Mouse (Mus musculus) testis, adult 2 months (tissue): Measurements from ENCODE around the gene Rapgef6.

Source experiments
- CTCF ChIP-seq: fragments of 200-500 bp; IDR thresholded peaks from 2 replicates; pipeline ENCODE4 v1.5.1; 2012; ENCODE audit warnings: low read depth, mild to moderate bottlenecking, inconsistent platforms, low read length, moderate library complexity; ENCODE audit not compliant: control insufficient read depth, insufficient read depth, insufficient replicate concordance
- POLR2A ChIP-seq: fragments of 200-500 bp; IDR thresholded peaks from 2 replicates; pipeline ENCODE4 v1.6.1; 2012; ENCODE audit warnings: low read depth, mild to moderate bottlenecking, inconsistent platforms, low read length, moderate library complexity; ENCODE audit not compliant: control insufficient read depth

DNA sequence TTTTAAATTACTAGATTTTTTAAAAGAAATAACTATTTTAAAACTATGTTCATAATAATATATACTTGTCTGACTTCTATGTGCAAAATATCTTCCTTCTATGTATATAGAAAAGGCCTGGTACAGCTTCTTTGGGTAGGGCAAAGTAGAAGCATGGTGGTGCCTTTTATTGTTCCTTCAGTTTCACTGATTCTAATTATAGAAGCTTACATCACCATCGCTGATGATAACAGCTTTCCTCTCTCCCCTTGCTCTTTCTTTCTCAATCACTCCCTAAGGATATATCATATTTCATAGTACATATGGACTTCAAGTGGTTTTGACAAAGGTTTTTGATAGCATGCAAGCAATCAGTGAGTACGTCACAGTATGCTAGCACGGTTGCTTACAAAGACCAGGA is 69.9 kb downstream of the Rapgef6 start:
- TF ChIP-seq CTCF (no peak), POLR2A (no peak)
